Mouse (Mus musculus) embryonic facial prominence, embryonic 14.5 days (tissue): ENCODE measurements at regions not wholly inside any gene's neighbourhood (a gene's known extent, or its start where the extent isn't known, plus 50 kb on each side); places are given as distances from the start of the nearest gene placed in this dataset.

Experiments used
- ATAC-seq: fragments of 200-750 bp; cut with Nextera tagmentation; 2 replicates; pipeline ENCODE4 v1.8.0; 2017; ENCODE audit warnings: low read depth, moderate number of reproducible peaks, moderate TSS enrichment
- DNase-seq: peaks from one replicate; pipeline ENCODE4 v3.0.0-alpha.2; 2015; ENCODE audit warnings: low spot score
- H3K27ac ChIP-seq: fragments of 300-500 bp; sonication (generic); replicated peaks from 2 replicates; pipeline ENCODE4 v1.5.1; 2014; ENCODE audit warnings: low read depth, mild to moderate bottlenecking, low read length, moderate library complexity
- H3K27me3 ChIP-seq: fragments of 300-500 bp; sonication (generic); replicated peaks from 2 replicates; pipeline ENCODE4 v1.6.1; 2014; ENCODE audit warnings: low read length; ENCODE audit not compliant: control insufficient read depth, insufficient read depth
- H3K36me3 ChIP-seq: fragments of 300-500 bp; sonication (generic); 2 replicates; pipeline ENCODE4 v1.6.1; 2014; ENCODE audit warnings: low read length, mixed read lengths; ENCODE audit not compliant: control insufficient read depth, insufficient read depth
- H3K4me1 ChIP-seq: fragments of 300-500 bp; sonication (generic); 2 replicates; pipeline ENCODE4 v1.6.1; 2014; ENCODE audit warnings: antibody characterized with exemption, low read length; ENCODE audit not compliant: control insufficient read depth, insufficient read depth
- H3K4me2 ChIP-seq: fragments of 300-500 bp; sonication (generic); 2 replicates; pipeline ENCODE4 v1.6.1; 2014; ENCODE audit warnings: low read depth, mild to moderate bottlenecking, low read length, moderate library complexity, mixed read lengths
- H3K4me3 ChIP-seq: fragments of 300-500 bp; sonication (generic); 2 replicates; pipeline ENCODE4 v1.5.1; 2014; ENCODE audit warnings: low read depth, mild to moderate bottlenecking, low read length
- H3K9ac ChIP-seq: fragments of 300-500 bp; sonication (generic); 2 replicates; pipeline ENCODE4 v1.6.1; 2014; ENCODE audit warnings: low read depth, mild to moderate bottlenecking, low read length, moderate library complexity, mixed read lengths
- H3K9me3 ChIP-seq: fragments of 300-500 bp; sonication (generic); 2 replicates; pipeline ENCODE4 v1.6.1; 2016; ENCODE audit warnings: low read length; ENCODE audit not compliant: control insufficient read depth
- WGBS: fragments of 180-500 bp; shearing (Covaris S2); extraction: QIAGEN DNeasy Blood & Tissue Kit; methylation state at CpG from one replicate; pipeline ENCODE4 v1.1.7; 2014; 5-methylcytosine and 5-hydroxymethylcytosine counted together

- H3K36me3 ChIP-seq: no peaks in the 10 kb centered on the region
- peak overlapping the region; percentile 73 for H3K9ac ChIP-seq
- 35% methylated on average over 5 of the region's 5 CpGs for WGBS
- no peaks in the 10 kb centered on the region for H3K9me3 ChIP-seq
- DNase-seq (peak; percentile 42), ATAC-seq (no peak)
- H3K4me2 ChIP-seq: peak overlapping the region; percentile 80
- no peak overlapping the region for H3K4me3 ChIP-seq
- no peaks in the 10 kb centered on the region for H3K27me3 ChIP-seq
- H3K27ac ChIP-seq: peak overlapping the region; percentile 97
- peaks cover 29% of the 10 kb centered on the region for H3K4me1 ChIP-seq
Measured at GRCm38 (mm10) chr7:73608804-73609275, 67.2 kb upstream of the Chd2 start.

GRCm38 (mm10) chr7:73608070-73608803, 66.6 kb upstream of the Chd2 start:
- WGBS: 27% methylated on average over 8 of the region's 8 CpGs
- no peaks in the 10 kb centered on the region for H3K9me3 ChIP-seq
- H3K4me2 ChIP-seq: peak overlapping the region; percentile 80
- no peaks in the 10 kb centered on the region for H3K36me3 ChIP-seq
- no peak for DNase-seq
- peaks cover 24% of the 10 kb centered on the region for H3K4me1 ChIP-seq
- H3K4me3 ChIP-seq: peak overlapping the region; percentile 15; the same call in 1 of the 2 replicates
- no peak for ATAC-seq
- H3K27me3 ChIP-seq: no peaks in the 10 kb centered on the region
- peak overlapping the region; percentile 73; the same call in 1 of the 2 replicates for H3K9ac ChIP-seq
- peak overlapping the region; percentile 97 for H3K27ac ChIP-seq

DNA sequence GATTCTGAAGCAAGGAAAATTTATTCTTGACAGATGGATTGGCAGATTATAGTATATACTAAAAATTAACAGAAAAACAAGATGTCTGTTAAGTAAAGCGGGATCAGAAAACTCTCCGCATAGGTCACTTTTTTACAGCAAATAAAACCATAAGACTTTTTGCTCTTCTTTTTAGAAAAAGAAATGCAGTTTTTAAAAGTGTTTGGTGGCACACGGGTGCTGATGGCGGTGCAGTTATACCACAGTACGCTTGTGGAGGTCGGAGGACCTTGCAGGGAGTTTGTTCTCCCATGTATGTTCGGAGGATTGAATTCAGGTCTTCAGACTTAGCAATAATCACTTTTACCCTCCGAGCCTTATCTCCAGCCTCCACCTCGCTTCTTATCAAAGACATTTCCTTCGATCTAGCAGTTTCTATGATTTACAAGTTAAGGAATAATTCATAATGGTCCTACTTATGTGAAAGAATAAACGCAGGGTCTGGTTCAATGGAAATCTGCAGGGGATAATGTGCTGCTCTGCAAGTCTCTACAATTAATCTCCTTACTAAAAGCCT, 65.9 kb upstream of the Chd2 start:
- H3K27me3 ChIP-seq: no peaks in the 10 kb centered on the region
- WGBS: 8% methylated on average over 11 of the region's 11 CpGs
- no peaks in the 10 kb centered on the region for H3K9me3 ChIP-seq
- H3K4me3 ChIP-seq: peak overlapping the region; percentile 41
- peak; percentile 45 for DNase-seq
- peak overlapping the region; percentile 80 for H3K4me2 ChIP-seq
- 0 out of 2 replicates have a peak, but pooled peaks have one; percentile 23 for ATAC-seq
- H3K27ac ChIP-seq: peak overlapping the region; percentile 97
- H3K36me3 ChIP-seq: no peaks in the 10 kb centered on the region
- H3K9ac ChIP-seq: peak overlapping the region; percentile 73
- peaks cover 17% of the 10 kb centered on the region for H3K4me1 ChIP-seq

DNA sequence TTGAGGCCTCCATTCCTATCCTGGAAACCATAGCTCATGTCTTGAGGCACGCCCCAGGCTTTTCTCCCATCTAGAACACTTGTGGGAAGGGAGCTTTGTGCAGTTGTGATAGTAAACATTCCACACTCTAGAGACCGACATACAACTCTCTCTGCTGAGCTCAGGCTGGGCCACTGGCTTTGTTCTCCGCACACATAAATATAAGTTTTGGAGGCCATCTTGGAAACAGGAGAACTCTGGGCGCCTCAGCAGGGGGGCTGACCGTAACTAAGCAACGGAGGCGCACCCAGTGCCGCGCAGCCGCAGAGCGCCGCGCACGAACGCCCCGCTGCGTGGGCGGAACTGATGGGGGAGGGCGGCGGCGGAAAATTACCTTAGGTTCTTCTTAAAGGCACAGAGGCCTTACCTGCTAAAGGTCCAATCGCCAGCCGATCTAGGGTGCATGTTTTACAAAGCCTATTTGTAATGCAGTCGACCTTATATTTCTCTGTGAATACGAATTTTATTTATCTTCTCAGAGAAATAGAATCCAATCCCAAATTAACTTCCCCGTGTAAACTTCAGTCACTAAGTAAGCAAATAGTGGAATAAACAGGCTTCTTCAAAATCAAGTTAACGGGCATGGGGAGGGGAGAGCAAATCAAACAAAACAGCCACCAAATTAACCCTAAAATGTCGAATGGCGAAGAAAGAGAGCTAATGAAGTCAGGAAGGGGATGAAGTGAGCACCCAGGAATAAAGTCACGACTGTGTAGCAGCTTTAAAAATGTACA, 65.2 kb upstream of the Chd2 start:
- peak overlapping the region; percentile 80 for H3K4me2 ChIP-seq
- no peaks in the 10 kb centered on the region for H3K27me3 ChIP-seq
- peak overlapping the region; percentile 73 for H3K9ac ChIP-seq
- peak; percentile 98 for DNase-seq
- H3K4me3 ChIP-seq: peak overlapping the region; percentile 41
- H3K4me1 ChIP-seq: peaks cover 17% of the 10 kb centered on the region
- H3K36me3 ChIP-seq: no peaks in the 10 kb centered on the region
- peak; percentile 94 for ATAC-seq
- no peaks in the 10 kb centered on the region for H3K9me3 ChIP-seq
- WGBS: 2% methylated on average over 30 of the region's 30 CpGs
- peak overlapping the region; percentile 97 for H3K27ac ChIP-seq

GRCm38 (mm10) chr7:73604597-73604996, 63.0 kb upstream of the Chd2 start:
- Histone ChIP-seq H3K27me3 (no peaks in the 10 kb centered on the region), H3K36me3 (no peaks in the 10 kb centered on the region), H3K9me3 (0 out of 2 replicates have a peak, but pooled peaks cover 4% of the 10 kb centered on the region), H3K4me1 (peaks cover 17% of the 10 kb centered on the region), H3K27ac (no peak overlapping the region), H3K9ac (no peak overlapping the region), H3K4me2 (no peak overlapping the region), H3K4me3 (no peak overlapping the region)
- no peak for DNase-seq
- WGBS: 51% methylated on average over 2 of the region's 2 CpGs
- ATAC-seq: no peak

DNA sequence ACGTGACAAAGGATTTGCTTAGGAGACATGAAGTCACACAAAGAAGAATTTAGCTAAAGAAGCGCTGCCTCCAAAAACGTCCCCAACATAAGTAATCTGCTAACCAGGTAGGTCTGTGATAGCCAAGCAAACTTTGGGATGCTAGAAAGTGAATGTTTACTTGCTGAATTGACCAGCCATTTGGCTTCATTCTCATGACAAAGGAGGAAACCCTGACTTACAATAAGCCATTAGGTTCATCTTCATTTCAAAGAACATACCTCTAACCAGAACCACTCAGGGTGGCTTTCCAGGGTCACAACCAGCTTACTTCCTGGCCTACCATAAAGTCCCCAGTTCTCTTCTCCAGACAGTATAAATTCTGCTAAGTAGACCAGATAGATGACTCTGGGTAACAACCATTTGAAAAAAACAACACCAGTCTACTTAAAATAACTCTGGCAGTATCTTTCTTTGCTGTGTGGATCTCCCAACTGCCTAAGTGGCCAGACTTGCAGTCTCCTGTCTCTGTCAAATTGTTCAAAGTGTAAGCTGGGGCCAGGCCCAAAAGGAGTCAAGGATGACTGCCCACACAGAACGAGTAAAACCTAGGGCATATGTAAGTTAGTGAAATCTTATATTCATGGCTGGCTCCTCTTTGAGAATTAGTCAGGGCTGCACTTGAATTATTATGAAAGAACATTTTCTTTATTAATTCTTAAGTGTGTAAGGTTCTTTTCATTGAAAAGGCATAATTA, 61.4 kb upstream of the Chd2 start:
- no peak overlapping the region for H3K9ac ChIP-seq

DNA sequence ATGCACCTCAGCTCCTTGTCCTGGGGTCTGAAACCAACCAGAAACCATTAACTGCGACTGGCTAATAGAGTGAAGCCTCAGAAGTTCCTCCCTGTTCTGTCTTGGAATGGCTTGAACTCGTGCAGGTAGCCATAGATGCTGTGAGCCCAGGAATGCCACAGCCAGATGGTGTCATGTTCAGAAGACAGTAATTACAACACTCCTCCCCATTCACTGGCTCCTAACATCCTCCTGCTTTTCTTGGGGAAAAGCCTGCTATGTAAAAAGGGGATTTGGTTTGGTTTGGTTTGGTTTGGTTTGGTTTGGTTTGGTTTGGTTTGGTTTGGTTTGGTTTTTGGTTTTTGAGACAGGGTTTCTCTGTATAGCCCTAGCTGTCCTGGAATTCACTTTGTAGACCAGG, 59.7 kb upstream of the Chd2 start:
- WGBS: 51% methylated on average over 2 of the region's 2 CpGs
- Histone ChIP-seq H3K9me3 (0 out of 2 replicates have a peak, but pooled peaks cover 4% of the 10 kb centered on the region), H3K27ac (no peak overlapping the region), H3K4me2 (no peak overlapping the region), H3K4me1 (peaks cover 16% of the 10 kb centered on the region), H3K36me3 (no peaks in the 10 kb centered on the region), H3K27me3 (no peaks in the 10 kb centered on the region), H3K4me3 (no peak overlapping the region), H3K9ac (no peak overlapping the region)
- DNase-seq: no peak
- ATAC-seq: no peak

More for the DNA sequence above, 61.4 kb upstream of the Chd2 start:
- Histone ChIP-seq H3K36me3 (no peaks in the 10 kb centered on the region), H3K27me3 (no peaks in the 10 kb centered on the region), H3K4me2 (no peak overlapping the region), H3K9me3 (0 out of 2 replicates have a peak, but pooled peaks cover 4% of the 10 kb centered on the region), H3K4me1 (peaks cover 9% of the 10 kb centered on the region), H3K27ac (no peak overlapping the region), H3K4me3 (no peak overlapping the region)
- DNase-seq (no peak), ATAC-seq (no peak)
- 47% methylated on average over 4 of the region's 4 CpGs for whole genome bisulfite sequencing

DNA sequence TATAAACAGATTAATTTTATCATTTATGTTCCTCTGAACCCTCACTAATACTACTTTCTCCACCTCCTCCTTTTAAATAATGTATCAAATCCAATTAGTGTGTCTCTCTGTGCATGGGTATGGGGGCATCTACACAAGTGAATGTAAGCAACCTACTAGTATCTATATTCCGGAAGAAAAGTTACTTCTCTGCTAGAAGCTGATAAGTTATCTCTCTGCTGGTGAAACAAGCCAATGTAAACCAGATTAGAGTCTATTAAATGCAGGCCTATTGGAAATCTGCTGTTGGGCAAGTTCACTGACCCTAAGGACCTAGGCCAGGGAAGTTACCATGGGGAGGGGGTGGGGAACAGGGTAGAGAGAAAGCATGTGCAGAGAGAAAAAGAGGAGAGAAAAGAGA, 59.1 kb upstream of the Chd2 start:
- no peak overlapping the region for H3K27ac ChIP-seq
- WGBS: 86% methylated on average over 1 of the region's 1 CpGs
- no peaks in the 10 kb centered on the region for H3K27me3 ChIP-seq
- no peaks in the 10 kb centered on the region for H3K36me3 ChIP-seq
- DNase-seq: no peak
- no peak overlapping the region for H3K4me2 ChIP-seq
- no peak overlapping the region for H3K9ac ChIP-seq
- no peak for ATAC-seq
- 0 out of 2 replicates have a peak, but pooled peaks cover 4% of the 10 kb centered on the region for H3K9me3 ChIP-seq
- H3K4me1 ChIP-seq: peaks cover 22% of the 10 kb centered on the region
- no peak overlapping the region for H3K4me3 ChIP-seq
